Mouse (Mus musculus): ENCODE results near the gene Olfr1259.
"Not testable (repeated sequence)": the region's sequence is repeated elsewhere in the genome, so short reads cannot be mapped to it uniquely, and the experiment has no call there.

Olfr1259 gene

GRCm38 (mm10) chr2:89948564-89948963 is at the start of gene Olfr1259:
Olfr1259 (minus strand) TSS chr2:89948664.
- DNase-seq (ENCODE audit: extremely low read depth, insufficient read length, low spot score): no peak

- DNase-seq (ENCODE audit: extremely low read depth, insufficient read length, low spot score): no peak
Observed at GRCm38 (mm10) chr2:89990921-89991320, 42.5 kb upstream of the Olfr1259 start, which contains the start of gene Olfr1261. Olfr1261 (plus strand) TSS chr2:89991221.

- no peak for DNase-seq (ENCODE audit: extremely low read depth, insufficient read length, low spot score)
Observed at GRCm38 (mm10) chr2:89977709-89978108, 29.2 kb upstream of the Olfr1259 start.

- DNase-seq (ENCODE audit: extremely low read depth, insufficient read length, low spot score): no peak
Observed at GRCm38 (mm10) chr2:89974184-89974583, 25.7 kb upstream of the Olfr1259 start, which contains the start of gene Olfr1260. Olfr1260 (plus strand) TSS chr2:89974340.

- DNase-seq (ENCODE audit: extremely low read depth, insufficient read length, low spot score): no peak
Observed at GRCm38 (mm10) chr2:89927009-89927408, 21.5 kb downstream of the Olfr1259 start, which contains the start of gene Olfr1258. Olfr1258 (plus strand) TSS chr2:89927309.

GRCm38 (mm10) chr2:89912616-89913015 is 35.8 kb downstream of the Olfr1259 start:
- not testable (repeated sequence) for DNase-seq (ENCODE audit: extremely low read depth, insufficient read length, low spot score)

All from 3134 (cell line).